Mouse (Mus musculus): ENCODE data around the gene Gm49601.

Gm49601 gene

GRCm38 (mm10) chr16:18582426-18583148, 43.6 kb downstream of the Gm49601 start:
- DNase-seq (ENCODE audit: low read depth): no peak

GRCm38 (mm10) chr16:18581623-18582205, 44.5 kb downstream of the Gm49601 start:
- no peak for DNase-seq (ENCODE audit: low read depth)

- DNase-seq (ENCODE audit: low read depth): no peak
Measured at GRCm38 (mm10) chr16:18581050-18581622, 45.1 kb downstream of the Gm49601 start.

- DNase-seq (ENCODE audit: low read depth): no peak
Measured at GRCm38 (mm10) chr16:18580389-18580788, 45.8 kb downstream of the Gm49601 start.

GRCm38 (mm10) chr16:18577599-18578160, 48.5 kb downstream of the Gm49601 start:
- no peak for DNase-seq (ENCODE audit: low read depth)

- no peak for DNase-seq (ENCODE audit: low read depth)
Measured at GRCm38 (mm10) chr16:18577071-18577470, 49.2 kb downstream of the Gm49601 start.

- no peak for DNase-seq (ENCODE audit: low read depth)
Measured at GRCm38 (mm10) chr16:18574196-18574595, 52.0 kb downstream of the Gm49601 start.

Measured in c-Kit-positive CD71-positive TER-119-negative erythroid progenitor cells, embryonic 14.5 days (primary cell).